Mouse (Mus musculus) heart, embryonic 16.5 days (tissue): Measurements from ENCODE around the gene Rtl6. TPM values are rescaled to one million over a fixed set of nuclear protein-coding genes. Genes with fewer than 3 reads are reported as not detected.

Source experiments
- ATAC-seq: fragments of 200-750 bp; cut with Nextera tagmentation; replicated peaks from 2 replicates; pipeline ENCODE4 v1.8.0; 2017; ENCODE audit warnings: moderate number of reproducible peaks; ENCODE audit not compliant: insufficient read depth, low FRiP score; ENCODE audit errors: extremely low read depth
- H3K27ac ChIP-seq: fragments of 300-500 bp; sonication (generic); 2 replicates; pipeline ENCODE4 v1.5.1; 2014; ENCODE audit warnings: mild to moderate bottlenecking, low read length, control low read depth, moderate library complexity
- H3K27me3 ChIP-seq: fragments of 300-500 bp; sonication (generic); 2 replicates; pipeline ENCODE4 v1.6.1; 2014; ENCODE audit warnings: low read length, mixed read lengths; ENCODE audit not compliant: control insufficient read depth, insufficient read depth
- H3K36me3 ChIP-seq: fragments of 300-500 bp; sonication (generic); 2 replicates; pipeline ENCODE4 v1.6.1; 2014; ENCODE audit not compliant: control insufficient read depth, insufficient read depth
- H3K4me1 ChIP-seq: fragments of 300-500 bp; sonication (generic); 2 replicates; pipeline ENCODE4 v1.6.1; 2014; ENCODE audit warnings: low read length, mixed read lengths; ENCODE audit not compliant: control insufficient read depth, insufficient read depth
- H3K4me2 ChIP-seq: fragments of 300-500 bp; sonication (generic); 2 replicates; pipeline ENCODE4 v1.6.1; 2014; ENCODE audit warnings: low read depth, mild to moderate bottlenecking, control low read depth, low read length
- H3K4me3 ChIP-seq: fragments of 300-500 bp; sonication (generic); 2 replicates; pipeline ENCODE4 v1.5.1; 2014; ENCODE audit warnings: mild to moderate bottlenecking, control low read depth, low read length
- H3K9ac ChIP-seq: fragments of 300-500 bp; sonication (generic); 2 replicates; pipeline ENCODE4 v1.6.1; 2014; ENCODE audit warnings: low read length, control low read depth
- H3K9me3 ChIP-seq: fragments of 300-500 bp; sonication (generic); replicated peaks from 2 replicates; pipeline ENCODE4 v1.6.1; 2016; ENCODE audit warnings: low read length; ENCODE audit not compliant: control insufficient read depth
- WGBS: fragments of 180-500 bp; shearing (Covaris S2); extraction: QIAGEN DNeasy Blood & Tissue Kit; methylation state at CpG from one replicate; pipeline ENCODE4 v1.1.7; 2014; 5-methylcytosine and 5-hydroxymethylcytosine counted together
- polyA plus RNA-seq: library from polyadenylated mRNA; unstranded; fragments of >200 nt; fragmentation: Nextera tagmentation; extraction: Ambion mirVana; gene quantifications from 2 replicates; pipeline ENCODE4 v1.2.1, GENCODE M21; 2015

Gene Rtl6
- polyA plus RNA-seq, 1 experiment from 2014 or later, result 9.9 TPM

- Histone ChIP-seq H3K9me3 (no peaks in the 10 kb centered on the region), H3K4me2 (no peak overlapping the region), H3K36me3 (no peaks in the 10 kb centered on the region), H3K27me3 (no peaks in the 10 kb centered on the region), H3K9ac (no peak overlapping the region), H3K4me1 (peaks cover 17% of the 10 kb centered on the region), H3K27ac (no peak overlapping the region), H3K4me3 (no peak overlapping the region)
- no peak; the same call in 1 of the 2 replicates for ATAC-seq
- WGBS, result 43% methylated on average over 5 of the region's 5 CpGs
These were observed 34.6 kb upstream of the Rtl6 start for GRCm38 (mm10) chr15:84592240-84592639.

DNA sequence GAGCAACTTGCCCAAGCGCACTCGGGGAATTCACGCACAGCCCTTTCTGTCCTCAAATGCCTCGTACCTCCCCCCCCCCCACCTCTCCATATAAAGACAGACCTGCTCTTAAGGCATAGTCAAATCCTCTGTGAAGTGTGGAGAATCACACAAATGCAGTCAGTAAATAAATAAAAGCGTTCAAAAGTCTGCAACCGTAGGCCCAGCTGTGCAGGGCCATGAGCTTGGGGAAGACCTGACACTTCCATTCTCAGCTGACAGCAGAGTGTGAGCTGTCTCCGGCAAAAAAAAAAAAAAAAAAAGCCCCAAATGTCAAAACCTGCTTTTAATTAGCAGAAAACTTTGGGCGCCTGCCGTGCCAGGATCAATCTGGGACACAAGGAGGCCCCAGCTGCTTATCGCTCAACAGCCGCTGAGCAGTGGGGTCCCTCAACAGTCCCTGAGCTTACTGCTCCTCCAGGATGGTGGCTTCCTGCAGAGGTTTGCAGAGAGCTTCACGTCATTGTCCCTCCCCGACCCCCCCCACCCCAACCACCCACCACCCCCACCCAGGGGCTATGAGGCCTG, 34.0 kb upstream of the Rtl6 start:
- Histone ChIP-seq H3K36me3 (no peaks in the 10 kb centered on the region), H3K4me3 (no peak overlapping the region), H3K4me1 (peaks cover 17% of the 10 kb centered on the region), H3K27ac (no peak overlapping the region), H3K9me3 (no peaks in the 10 kb centered on the region), H3K4me2 (no peak overlapping the region), H3K27me3 (no peaks in the 10 kb centered on the region), H3K9ac (no peak overlapping the region)
- ATAC-seq, result no peak
- 44% methylated on average over 13 of the region's 13 CpGs for WGBS

GRCm38 (mm10) chr15:84588371-84588821, 30.8 kb upstream of the Rtl6 start:
- H3K4me2 ChIP-seq, result no peak overlapping the region
- H3K4me3 ChIP-seq, result no peak overlapping the region
- H3K9ac ChIP-seq, result no peak overlapping the region
- WGBS, result 54% methylated on average over 4 of the region's 4 CpGs
- no peaks in the 10 kb centered on the region for H3K27me3 ChIP-seq
- H3K4me1 ChIP-seq, result peaks cover 12% of the 10 kb centered on the region
- H3K36me3 ChIP-seq, result no peaks in the 10 kb centered on the region
- H3K9me3 ChIP-seq, result no peaks in the 10 kb centered on the region
- H3K27ac ChIP-seq, result no peak overlapping the region
- ATAC-seq, result no peak

DNA sequence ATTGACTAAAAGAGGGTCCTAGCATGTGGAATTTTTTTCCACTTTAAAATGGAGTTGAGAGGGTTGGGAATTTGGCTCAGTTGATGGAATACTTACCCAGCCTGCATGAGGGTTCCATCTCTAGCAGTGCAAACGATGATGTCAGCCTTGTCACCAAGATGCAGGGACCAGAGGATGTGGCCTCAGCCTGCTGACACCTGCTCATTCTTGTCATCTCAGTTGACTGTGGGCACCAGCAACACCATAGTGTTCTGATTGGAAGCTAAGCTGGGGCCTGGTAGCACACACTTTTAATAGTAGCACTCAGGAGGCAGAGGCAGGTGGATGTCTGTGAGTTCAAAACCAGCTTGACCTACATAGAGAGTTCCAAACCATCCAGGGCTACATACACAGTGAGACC, 21.0 kb upstream of the Rtl6 start:
- WGBS, result 55% methylated on average over 1 of the region's 1 CpGs
- ATAC-seq, result no peak
- no peaks in the 10 kb centered on the region for H3K4me1 ChIP-seq

DNA sequence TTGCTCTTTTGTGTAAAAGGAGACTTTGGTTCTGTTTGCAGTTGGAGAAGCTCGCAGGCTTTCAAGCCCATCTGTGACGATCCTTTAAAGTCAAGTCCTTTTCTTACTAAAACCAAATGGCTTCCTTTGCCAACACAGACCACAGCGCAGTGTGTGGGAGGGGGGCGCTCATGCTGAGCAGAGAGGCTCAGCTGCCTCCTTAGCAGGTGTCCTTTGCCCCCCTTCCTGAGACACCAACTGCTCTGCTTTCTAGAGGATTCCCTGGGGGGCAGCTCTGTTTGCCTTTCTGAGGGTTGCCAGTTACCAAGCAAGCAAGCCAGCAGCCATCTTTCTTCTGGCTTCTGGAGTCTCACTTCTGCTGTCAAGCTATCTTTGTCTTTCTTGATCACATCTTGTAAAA, 19.4 kb upstream of the Rtl6 start:
- no peaks in the 10 kb centered on the region for H3K27me3 ChIP-seq
- H3K4me2 ChIP-seq, result no peak overlapping the region
- H3K4me3 ChIP-seq, result no peak overlapping the region
- H3K9ac ChIP-seq, result no peak overlapping the region
- WGBS, result 36% methylated on average over 4 of the region's 4 CpGs
- H3K9me3 ChIP-seq, result 0 out of 2 replicates have a peak, but pooled peaks cover 5% of the 10 kb centered on the region
- ATAC-seq, result no peak
- no peaks in the 10 kb centered on the region for H3K4me1 ChIP-seq
- H3K27ac ChIP-seq, result no peak overlapping the region
- no peaks in the 10 kb centered on the region for H3K36me3 ChIP-seq

More for the DNA sequence above, 21.0 kb upstream of the Rtl6 start:
- Histone ChIP-seq H3K27ac (no peak overlapping the region), H3K9me3 (0 out of 2 replicates have a peak, but pooled peaks cover 5% of the 10 kb centered on the region), H3K27me3 (no peaks in the 10 kb centered on the region), H3K4me3 (no peak overlapping the region), H3K9ac (no peak overlapping the region), H3K36me3 (no peaks in the 10 kb centered on the region), H3K4me2 (no peak overlapping the region)

GRCm38 (mm10) chr15:84566568-84567110, 9.0 kb upstream of the Rtl6 start:
- Histone ChIP-seq H3K4me1 (0 out of 2 replicates have a peak, but pooled peaks cover 2% of the 10 kb centered on the region), H3K27ac (no peak overlapping the region), H3K27me3 (no peaks in the 10 kb centered on the region), H3K4me2 (0 out of 2 replicates have a peak overlapping the region, but pooled peaks have one; percentile 10), H3K4me3 (no peak overlapping the region; the same call in 1 of the 2 replicates), H3K9ac (no peak overlapping the region), H3K9me3 (peaks cover 5% of the 10 kb centered on the region; the same call in 1 of the 2 replicates), H3K36me3 (no peaks in the 10 kb centered on the region)
- ATAC-seq, result no peak
- WGBS, result 54% methylated on average over 17 of the region's 17 CpGs

- H3K27ac ChIP-seq, result no peak overlapping the region
- 71% methylated on average over 2 of the region's 2 CpGs for WGBS
- H3K4me1 ChIP-seq, result 0 out of 2 replicates have a peak, but pooled peaks cover 2% of the 10 kb centered on the region
- H3K36me3 ChIP-seq, result no peaks in the 10 kb centered on the region
- H3K27me3 ChIP-seq, result no peaks in the 10 kb centered on the region
- H3K4me3 ChIP-seq, result no peak overlapping the region
- ATAC-seq, result no peak
- no peak overlapping the region for H3K9ac ChIP-seq
- no peaks in the 10 kb centered on the region for H3K9me3 ChIP-seq
- H3K4me2 ChIP-seq, result no peak overlapping the region
These were observed 3.9 kb upstream of the Rtl6 start for GRCm38 (mm10) chr15:84561501-84561900.

- Histone ChIP-seq H3K36me3 (peaks cover 8% of the 10 kb centered on the region; the same call in 1 of the 2 replicates), H3K27me3 (no peaks in the 10 kb centered on the region), H3K4me3 (no peak overlapping the region), H3K4me2 (peak overlapping the region; percentile 72; the same call in 1 of the 2 replicates), H3K4me1 (0 out of 2 replicates have a peak, but pooled peaks cover 2% of the 10 kb centered on the region), H3K9me3 (no peaks in the 10 kb centered on the region), H3K27ac (no peak overlapping the region), H3K9ac (no peak overlapping the region)
- no peak for ATAC-seq
- WGBS, result 96% methylated on average over 17 of the region's 17 CpGs
These were observed 949 bp downstream of the Rtl6 start for GRCm38 (mm10) chr15:84556674-84557073.

DNA sequence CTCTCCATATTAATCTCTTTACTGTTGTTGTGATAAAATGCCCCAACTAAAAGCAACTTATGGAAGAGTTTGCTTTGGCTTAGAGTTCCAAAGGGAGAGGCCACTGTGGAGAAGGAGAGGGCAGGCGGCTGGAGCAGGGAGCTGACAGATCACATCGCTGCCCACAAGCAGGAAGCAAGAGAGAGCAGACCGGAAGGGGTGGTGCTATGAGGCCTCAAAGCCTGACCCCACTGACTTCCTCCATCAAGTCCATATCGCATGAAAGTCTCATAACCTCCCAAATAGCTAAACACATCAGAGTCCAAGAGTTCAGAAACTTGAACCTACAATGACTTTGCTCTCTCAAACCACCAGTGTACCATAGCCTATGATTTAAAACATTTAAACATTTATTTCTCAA, 6.6 kb downstream of the Rtl6 start:
- no peaks in the 10 kb centered on the region for H3K27me3 ChIP-seq
- no peak overlapping the region for H3K4me2 ChIP-seq
- no peak overlapping the region for H3K4me3 ChIP-seq
- WGBS, result 71% methylated on average over 4 of the region's 4 CpGs
- H3K27ac ChIP-seq, result no peak overlapping the region
- H3K9me3 ChIP-seq, result no peaks in the 10 kb centered on the region
- H3K9ac ChIP-seq, result no peak overlapping the region
- H3K4me1 ChIP-seq, result no peaks in the 10 kb centered on the region
- ATAC-seq, result no peak
- H3K36me3 ChIP-seq, result peaks cover 8% of the 10 kb centered on the region; the same call in 1 of the 2 replicates
